Mouse (Mus musculus): ENCODE results near the gene Nova2.

- TF ChIP-seq POLR2A (IDR thresholded peaks at IDR 0.05; ENCODE audit: insufficient read depth, low read depth, low read length) (no peak), CTCF (IDR thresholded peaks at IDR 0.05; ENCODE audit: insufficient read depth, low read depth, low read length) (no peak)
Measured at GRCm38 (mm10) chr7:18949781-18950522, 24.3 kb downstream of the Nova2 start.
